Mouse (Mus musculus) cerebellum, adult 11 months (tissue): ENCODE data around the gene Myo16.

ENCODE experiments used
- DNase-seq: peaks from one replicate; pipeline ENCODE4 v3.0.0; 2022

Gene Myo16

DNA sequence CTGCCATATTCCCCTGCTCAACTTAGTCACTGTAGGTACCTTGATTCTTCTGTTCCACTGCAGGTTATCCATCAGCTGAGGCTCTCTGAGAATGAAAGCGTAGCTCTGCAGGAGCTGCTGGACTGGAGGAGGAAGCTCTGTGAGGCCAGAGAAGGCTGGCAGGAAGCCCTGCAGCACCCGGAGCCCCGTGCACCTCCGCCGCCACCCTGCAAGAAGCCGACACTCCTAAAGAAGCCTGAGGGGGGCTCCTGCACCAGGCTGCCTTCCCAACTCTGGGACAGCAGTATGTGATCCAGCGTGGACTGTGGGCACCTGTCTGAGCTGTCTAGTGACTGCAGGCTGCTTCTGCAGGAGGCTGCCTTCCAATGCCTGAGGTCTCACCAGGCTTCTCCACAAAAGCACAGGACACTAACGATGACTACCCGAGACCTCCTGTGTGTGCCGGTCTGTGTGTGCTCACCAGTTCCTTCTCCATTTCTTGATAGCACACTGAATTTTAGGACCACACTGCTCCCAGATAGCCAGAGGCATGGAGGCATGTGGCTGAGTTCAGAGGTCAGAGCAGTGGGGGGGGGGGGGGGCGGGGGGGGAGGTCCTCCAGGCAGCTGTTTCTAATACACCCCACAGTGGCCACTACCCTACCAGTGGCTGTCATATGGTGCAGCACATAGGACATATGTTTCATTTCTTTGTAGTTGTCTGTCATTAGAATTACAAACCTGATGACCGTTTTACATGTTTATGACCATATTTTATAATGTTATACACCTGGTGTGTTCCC, 479.8 kb downstream of the Myo16 start:
- no peak for DNase-seq

DNA sequence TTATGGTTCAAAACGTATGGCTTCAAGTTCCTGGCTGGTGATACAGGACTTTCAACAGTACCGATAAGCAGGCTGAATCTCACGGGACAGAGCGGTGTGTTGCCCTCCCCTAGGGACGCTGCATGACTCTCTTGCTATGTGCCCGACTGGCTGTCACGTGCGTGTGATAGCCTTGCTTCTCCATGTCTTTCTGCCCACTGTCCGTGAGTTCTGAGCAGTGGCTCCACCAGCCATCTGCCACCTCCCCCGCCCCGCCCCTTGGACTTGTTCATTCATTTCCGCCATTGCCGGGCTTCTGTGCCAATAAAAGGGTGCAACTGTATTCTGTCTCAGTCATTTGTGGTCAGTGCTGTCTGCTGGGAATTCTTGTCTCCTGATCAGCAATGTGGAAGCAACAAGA, 480.7 kb downstream of the Myo16 start:
- no peak for DNase-seq

DNA sequence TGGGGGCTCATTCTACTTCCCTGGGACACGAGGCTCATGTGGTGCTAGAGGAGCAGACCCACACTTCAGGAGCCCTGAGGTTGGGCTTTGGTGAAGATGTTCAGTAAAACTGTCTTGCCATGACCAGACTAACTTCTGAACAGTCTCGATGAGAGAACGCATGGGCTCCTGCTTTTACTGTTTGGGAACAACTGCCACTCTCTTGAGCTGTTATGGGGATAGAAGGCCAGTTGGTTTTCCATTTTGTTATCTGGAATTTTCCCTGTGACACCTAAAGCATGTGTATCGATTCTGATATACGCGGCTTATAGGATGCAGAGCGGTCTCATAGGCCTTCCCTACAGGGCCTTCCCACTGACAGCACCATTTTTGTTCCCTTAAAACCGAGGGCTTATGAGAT, 485.2 kb downstream of the Myo16 start:
- no peak for DNase-seq

DNA sequence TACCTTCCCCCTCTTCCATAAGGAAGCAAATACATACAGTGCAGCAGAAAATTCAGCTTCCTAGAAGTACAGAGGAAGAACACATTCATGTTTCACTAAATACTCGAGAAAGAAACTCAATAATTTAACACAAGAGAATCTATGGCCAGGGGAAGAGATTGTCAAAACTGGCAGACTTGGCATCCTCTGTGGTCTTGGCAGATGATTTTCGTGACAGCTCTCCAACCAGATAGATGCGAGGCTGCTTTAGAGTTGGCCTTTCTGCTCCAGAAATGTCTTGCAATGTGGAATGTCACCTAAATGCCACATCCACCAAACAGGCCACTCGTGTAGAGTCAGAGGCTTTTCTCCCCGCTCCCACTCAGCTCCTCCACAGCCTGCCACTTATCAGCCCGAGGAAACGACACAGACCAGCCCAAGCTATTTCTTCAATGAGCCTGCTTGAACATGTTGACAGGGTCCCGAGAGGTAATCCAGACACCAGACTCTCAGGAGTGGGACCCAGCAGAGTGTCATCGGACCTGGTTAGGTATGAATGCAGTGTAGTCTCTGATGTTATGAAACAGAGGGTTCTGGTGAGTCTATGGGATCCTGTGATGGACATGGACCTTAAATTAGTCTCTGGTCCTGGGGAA, 486.6 kb downstream of the Myo16 start:
- no peak for DNase-seq

DNA sequence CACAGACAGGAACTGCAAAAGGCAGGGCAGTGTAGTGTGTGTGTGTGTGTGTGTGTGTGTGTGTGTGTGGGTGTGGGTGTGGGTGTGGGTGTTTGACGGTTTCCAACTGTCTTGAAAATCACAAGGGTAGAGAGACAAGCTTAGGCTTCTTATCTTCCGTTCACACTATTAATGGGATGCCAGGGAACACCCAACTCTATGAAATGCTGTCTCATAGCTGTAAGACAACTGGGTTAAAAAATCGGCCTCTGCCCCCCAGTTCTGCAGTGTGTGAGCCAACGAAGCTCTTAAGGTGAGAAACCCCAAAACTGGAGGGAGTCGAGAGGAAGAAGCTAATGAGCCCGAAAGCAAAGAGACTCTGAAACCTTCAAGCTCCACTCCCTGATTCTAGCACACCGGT, 487.1 kb downstream of the Myo16 start:
- no peak for DNase-seq

DNA sequence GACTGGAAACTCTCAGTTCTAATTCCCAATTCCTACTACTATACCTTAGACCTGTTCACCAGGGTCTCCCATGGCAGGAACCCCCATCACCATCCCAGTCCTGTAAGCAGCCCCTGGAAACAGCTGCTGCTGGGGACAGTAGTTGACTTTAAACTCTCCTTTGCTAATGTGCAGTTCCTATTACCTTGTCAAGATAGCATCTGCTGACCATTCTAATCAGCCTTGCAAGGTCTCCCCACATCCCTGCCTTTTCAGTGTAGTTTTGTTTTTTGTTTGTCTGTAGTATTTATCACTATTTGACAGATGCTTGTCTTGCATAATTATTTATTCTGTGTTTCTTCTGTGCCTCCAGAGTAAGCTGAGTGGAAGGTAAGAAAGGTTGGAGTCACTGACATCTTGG, 487.6 kb downstream of the Myo16 start:
- no peak for DNase-seq

DNA sequence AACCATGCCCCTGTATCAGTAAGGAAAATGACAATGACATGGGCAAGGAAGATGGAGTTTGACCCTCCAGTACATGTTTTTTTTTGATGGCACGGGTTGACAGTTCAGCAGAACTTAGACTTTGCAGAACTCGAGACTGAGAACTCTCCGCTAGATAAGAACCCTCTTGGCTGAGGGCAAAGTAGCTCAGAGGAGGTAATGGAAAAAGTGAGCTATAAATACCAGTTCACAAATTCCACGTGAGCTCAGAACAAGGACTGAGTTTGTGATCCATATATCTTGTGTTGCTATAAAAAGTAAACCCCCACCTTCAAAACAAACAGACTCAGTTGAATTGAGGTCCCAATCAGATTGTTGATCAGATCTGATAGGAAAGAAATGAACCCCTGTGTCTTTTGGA, 489.5 kb downstream of the Myo16 start:
- no peak for DNase-seq

DNA sequence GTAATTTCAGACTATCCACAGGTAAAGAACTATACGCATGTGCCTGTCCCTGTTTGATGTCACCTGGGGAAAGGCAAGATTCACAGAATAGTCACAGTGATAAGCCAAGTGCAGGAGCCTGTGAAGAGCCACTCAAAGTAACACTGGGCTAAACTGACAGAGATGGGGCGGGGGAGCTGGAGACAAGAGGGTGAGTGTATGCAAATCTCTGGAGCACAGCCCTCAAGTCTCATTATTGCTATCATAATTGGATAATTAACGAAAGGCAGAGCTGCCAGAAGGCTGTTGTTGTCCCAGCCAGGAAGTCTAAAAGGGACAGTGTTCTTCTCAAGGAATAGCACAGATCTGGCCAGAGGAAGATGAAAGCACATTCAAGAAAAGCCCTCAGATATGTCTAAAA, 490.8 kb downstream of the Myo16 start:
- DNase-seq = no peak

- DNase-seq = no peak
Observed at GRCm38 (mm10) chr8:10645740-10646139, 492.0 kb downstream of the Myo16 start.

GRCm38 (mm10) chr8:10646485-10646884, 492.8 kb downstream of the Myo16 start:
- no peak for DNase-seq

- no peak for DNase-seq
Observed at GRCm38 (mm10) chr8:10651546-10652315, 498.0 kb downstream of the Myo16 start.

DNA sequence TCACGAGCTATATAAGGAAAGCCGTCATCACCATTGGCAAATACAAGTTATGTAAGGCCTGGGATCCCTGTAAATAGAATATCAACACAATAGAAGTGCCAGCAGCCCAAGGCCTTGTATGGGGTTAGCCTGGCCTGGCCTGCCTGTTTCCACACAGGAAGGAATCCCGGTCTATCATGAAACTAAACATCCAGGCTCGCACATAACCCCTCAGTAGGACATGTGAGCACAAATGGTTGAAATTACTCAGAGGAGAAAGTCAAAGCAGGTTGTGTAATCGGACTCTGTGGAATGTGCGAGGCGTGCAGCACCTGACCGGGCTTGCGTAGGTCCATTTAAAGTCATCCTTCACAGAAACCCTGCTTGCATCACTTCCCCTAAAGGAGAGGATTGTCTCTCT, 499.6 kb downstream of the Myo16 start:
- DNase-seq = no peak

DNA sequence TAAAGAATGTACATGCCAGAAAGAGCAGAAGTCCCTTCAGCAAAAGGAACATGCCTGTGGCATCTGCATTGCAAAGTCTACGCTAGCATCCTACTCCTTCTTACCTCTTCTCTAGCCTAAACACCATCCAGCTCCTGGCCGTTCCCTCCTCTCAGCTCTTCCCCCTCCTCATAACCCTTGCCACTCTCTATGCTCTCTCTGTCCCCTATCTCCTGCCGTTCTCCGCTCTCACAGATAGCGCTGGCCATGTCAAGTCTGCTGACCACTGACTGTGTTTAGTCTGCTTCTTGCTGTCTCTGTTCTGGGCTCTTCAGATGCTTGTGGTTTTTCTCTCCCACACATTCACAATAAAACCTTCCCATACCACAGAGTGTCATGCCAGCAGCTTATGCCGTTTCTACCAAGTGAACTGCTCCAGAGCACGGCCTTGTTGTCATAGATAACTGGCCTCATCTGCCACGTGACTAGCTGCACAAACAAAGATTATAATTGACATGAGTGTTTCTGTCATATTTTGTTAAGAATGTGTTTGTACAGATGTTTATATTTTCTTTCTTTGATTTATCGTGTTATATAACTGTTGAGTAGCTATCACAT, 501.3 kb downstream of the Myo16 start:
- DNase-seq = no peak

GRCm38 (mm10) chr8:10663770-10664470, 510.2 kb downstream of the Myo16 start:
- DNase-seq = no peak

DNA sequence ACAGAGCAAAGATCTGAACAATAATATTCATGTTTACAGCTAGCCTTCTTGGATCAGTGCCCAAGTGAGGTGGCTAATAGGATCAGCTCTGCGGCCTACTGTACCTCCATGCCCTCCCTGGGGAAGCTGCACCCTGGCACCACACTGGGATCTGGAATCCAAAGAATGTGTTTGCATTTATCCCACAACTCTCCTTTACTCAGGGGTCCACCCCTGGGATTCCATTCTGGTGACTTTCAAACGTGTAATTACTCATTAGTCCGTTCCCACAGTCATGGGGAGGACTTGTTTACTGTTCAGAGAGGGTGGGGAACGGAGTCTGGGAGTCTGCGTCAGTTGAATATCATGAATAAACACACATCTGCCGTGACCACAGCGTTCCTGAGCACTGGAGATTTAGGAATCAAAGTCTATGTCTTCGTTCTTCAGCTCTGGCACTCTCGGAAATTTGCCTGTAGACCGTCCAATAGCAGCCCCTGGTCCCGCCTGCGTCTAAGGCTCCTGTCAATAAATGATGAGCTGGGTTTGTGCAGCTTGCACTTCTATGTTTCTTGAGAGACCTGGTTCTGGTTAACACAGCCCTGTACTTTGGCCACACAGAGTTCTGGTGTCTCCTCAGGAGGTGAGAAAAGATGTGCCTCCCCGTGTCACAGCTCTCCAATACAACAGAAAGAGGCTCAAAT, 511.3 kb downstream of the Myo16 start:
- DNase-seq = no peak

DNA sequence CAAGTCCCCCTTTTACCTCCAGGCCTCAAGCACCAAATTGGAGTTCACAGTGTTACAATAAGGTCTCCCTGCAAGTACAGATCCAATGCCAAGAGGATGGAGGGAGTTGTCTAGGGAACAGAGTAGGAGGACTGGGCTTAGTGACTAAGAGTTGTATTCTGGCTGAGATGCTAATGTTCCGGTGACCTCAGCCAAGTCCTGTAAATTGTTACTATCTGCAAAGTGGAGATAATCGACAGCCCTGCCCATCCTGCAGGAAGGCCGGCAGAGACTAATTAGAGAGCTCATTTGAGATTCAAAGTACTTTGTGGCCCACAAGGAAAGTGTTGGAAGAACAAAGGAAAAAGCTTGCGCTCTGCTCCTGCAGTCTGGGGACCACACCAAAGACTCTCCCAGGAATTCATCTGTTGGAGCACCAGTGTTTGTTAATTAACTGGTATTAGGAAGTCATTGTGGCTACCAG, 512.1 kb downstream of the Myo16 start:
- no peak for DNase-seq

DNA sequence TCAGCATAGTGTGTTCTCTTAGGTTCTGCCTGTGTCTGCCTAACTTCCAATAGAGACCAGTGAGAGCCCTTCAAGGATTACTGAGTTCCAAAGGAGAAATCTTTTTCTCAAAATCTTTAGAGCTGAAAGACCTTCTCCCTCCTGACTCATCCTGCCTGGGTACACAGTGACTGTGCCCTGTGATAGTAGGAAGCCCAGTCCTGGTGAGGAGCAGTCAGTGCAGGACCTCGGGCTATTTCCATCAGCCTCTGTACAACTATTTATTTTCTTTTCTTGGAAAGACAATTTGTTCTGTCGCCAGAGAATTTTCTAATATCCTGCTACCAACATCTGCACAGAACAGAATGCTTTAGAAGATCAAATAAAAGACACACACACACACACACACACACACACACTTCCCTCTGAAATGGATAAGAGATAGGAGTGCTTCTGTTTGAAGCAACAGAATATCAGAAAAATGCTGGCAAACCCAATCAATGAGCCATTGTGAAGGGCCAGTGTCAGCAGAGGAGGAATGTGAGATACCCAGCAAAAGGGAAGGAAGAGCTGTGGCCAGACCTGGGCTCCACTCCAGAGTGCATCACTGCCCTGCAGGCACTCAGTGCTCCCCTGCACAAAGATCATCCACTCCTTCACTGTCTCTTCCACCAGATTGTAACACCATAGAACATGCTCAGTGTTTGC, 518.3 kb downstream of the Myo16 start:
- DNase-seq = no peak

DNA sequence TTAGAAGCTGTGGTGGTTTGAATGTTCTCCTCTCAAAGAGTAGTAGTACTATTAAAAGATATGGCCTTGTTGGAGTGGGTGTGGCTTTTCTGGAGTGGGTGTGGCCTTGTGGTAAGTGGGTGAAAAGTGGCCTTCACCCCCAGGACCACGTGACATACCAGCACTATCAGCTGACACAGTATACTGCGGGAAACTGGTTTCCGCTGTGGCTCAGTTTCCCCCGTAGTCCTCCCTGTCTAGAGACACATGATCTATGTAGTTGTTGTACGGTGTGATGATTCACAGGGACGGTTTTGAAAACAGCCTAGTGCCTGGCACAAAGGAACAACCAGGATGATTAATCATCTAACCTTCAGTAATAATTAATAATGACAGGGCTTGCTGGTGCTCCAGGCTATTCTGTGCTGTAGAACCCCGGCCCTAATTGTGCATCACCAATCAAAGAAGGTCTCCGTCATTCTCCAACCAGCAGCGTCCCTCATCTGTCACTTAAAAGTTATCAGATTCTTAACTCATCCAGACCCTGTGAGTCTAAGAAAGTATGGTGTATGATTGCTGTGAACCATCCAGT, 524.2 kb downstream of the Myo16 start:
- DNase-seq = no peak

GRCm38 (mm10) chr8:10681926-10682325, 528.2 kb downstream of the Myo16 start:
- DNase-seq = no peak

GRCm38 (mm10) chr8:10683088-10683487, 529.4 kb downstream of the Myo16 start:
- DNase-seq = no peak
